Mouse (Mus musculus) intestine, postnatal 0 days (tissue): ENCODE results near the gene Frmd4a. TPM values are rescaled to one million over a fixed set of nuclear protein-coding genes. Genes with fewer than 3 reads are reported as not detected.

ENCODE experiments used
- ATAC-seq: fragments of 200-750 bp; cut with Nextera tagmentation; 2 replicates; pipeline ENCODE4 v1.8.0; 2017; ENCODE audit warnings: mild to moderate bottlenecking, moderate TSS enrichment, moderate library complexity
- H3K27ac ChIP-seq: fragments of 300-500 bp; sonication (generic); 2 replicates; pipeline ENCODE4 v1.5.1; 2014; ENCODE audit warnings: mild to moderate bottlenecking, low read depth, low read length, moderate library complexity
- H3K27me3 ChIP-seq: fragments of 300-500 bp; sonication (generic); replicated peaks from 2 replicates; pipeline ENCODE4 v1.6.1; 2014; ENCODE audit warnings: low read length, mixed read lengths; ENCODE audit not compliant: control insufficient read depth, insufficient read depth
- H3K36me3 ChIP-seq: fragments of 300-500 bp; sonication (generic); 2 replicates; pipeline ENCODE4 v1.6.1; 2014; ENCODE audit warnings: mild to moderate bottlenecking, moderate library complexity; ENCODE audit not compliant: control insufficient read depth, insufficient read depth
- H3K4me1 ChIP-seq: fragments of 300-500 bp; sonication (generic); replicated peaks from 2 replicates; pipeline ENCODE4 v1.6.1; 2014; ENCODE audit warnings: antibody characterized with exemption, low read length, mixed read lengths; ENCODE audit not compliant: control insufficient read depth, insufficient read depth
- H3K4me2 ChIP-seq: fragments of 300-500 bp; sonication (generic); replicated peaks from 2 replicates; pipeline ENCODE4 v1.6.1; 2014; ENCODE audit warnings: low read depth, mild to moderate bottlenecking, moderate library complexity
- H3K4me3 ChIP-seq: fragments of 300-500 bp; sonication (generic); 2 replicates; pipeline ENCODE4 v1.5.1; 2014; ENCODE audit warnings: low read depth, low read length
- H3K9ac ChIP-seq: fragments of 300-500 bp; sonication (generic); 2 replicates; pipeline ENCODE4 v1.6.1; 2014; ENCODE audit warnings: mild to moderate bottlenecking, low read depth, low read length
- H3K9me3 ChIP-seq: fragments of 300-500 bp; sonication (generic); 2 replicates; pipeline ENCODE4 v1.6.1; 2016; ENCODE audit warnings: mixed run types; ENCODE audit not compliant: control insufficient read depth
- CTCF ChIP-seq: sonication (generic); IDR thresholded peaks from 2 replicates; pipeline ENCODE4 v1.5.1; 2016; ENCODE audit warnings: low read depth, mild to moderate bottlenecking, control low read depth, antibody characterized with exemption, moderate library complexity
- WGBS: fragments of 180-500 bp; shearing (Covaris S2); extraction: QIAGEN DNeasy Blood & Tissue Kit; methylation state at CpG from one replicate; pipeline ENCODE4 v1.1.7; 2014; 5-methylcytosine and 5-hydroxymethylcytosine counted together
- polyA plus RNA-seq: library from polyadenylated mRNA; unstranded; fragments of >200 nt; fragmentation: Nextera tagmentation; extraction: Ambion mirVana; gene quantifications from 2 replicates; pipeline ENCODE4 v1.2.1, GENCODE M21; 2015

The Frmd4a gene
- polyA plus RNA-seq, 1 experiment from 2014 or later = 4.5 TPM

- H3K27ac ChIP-seq = no peak overlapping the region
- TF ChIP-seq CTCF = no peak
Observed at GRCm38 (mm10) chr2:4445629-4446400, 428.3 kb downstream of the Frmd4a start.

GRCm38 (mm10) chr2:4449860-4450480 lies 432.5 kb downstream of the Frmd4a start:
- Histone ChIP-seq H3K27me3 (no peaks in the 10 kb centered on the region), H3K4me1 (no peaks in the 10 kb centered on the region), H3K4me3 (no peak overlapping the region), H3K9me3 (no peaks in the 10 kb centered on the region), H3K27ac (no peak overlapping the region), H3K4me2 (no peak overlapping the region), H3K9ac (no peak overlapping the region), H3K36me3 (no peaks in the 10 kb centered on the region)
- no peak for ATAC-seq
- WGBS = 64% methylated on average over 12 of the region's 12 CpGs
- no peak for TF ChIP-seq CTCF

More at GRCm38 (mm10) chr2:4445629-4446400, 428.3 kb downstream of the Frmd4a start:
- no peak overlapping the region for H3K4me3 ChIP-seq
- H3K36me3 ChIP-seq = no peaks in the 10 kb centered on the region
- ATAC-seq = no peak
- no peaks in the 10 kb centered on the region for H3K9me3 ChIP-seq
- H3K4me1 ChIP-seq = no peaks in the 10 kb centered on the region
- no peaks in the 10 kb centered on the region for H3K27me3 ChIP-seq
- H3K9ac ChIP-seq = no peak overlapping the region
- no peak overlapping the region for H3K4me2 ChIP-seq
- 81% methylated on average over 10 of the region's 10 CpGs for WGBS

DNA sequence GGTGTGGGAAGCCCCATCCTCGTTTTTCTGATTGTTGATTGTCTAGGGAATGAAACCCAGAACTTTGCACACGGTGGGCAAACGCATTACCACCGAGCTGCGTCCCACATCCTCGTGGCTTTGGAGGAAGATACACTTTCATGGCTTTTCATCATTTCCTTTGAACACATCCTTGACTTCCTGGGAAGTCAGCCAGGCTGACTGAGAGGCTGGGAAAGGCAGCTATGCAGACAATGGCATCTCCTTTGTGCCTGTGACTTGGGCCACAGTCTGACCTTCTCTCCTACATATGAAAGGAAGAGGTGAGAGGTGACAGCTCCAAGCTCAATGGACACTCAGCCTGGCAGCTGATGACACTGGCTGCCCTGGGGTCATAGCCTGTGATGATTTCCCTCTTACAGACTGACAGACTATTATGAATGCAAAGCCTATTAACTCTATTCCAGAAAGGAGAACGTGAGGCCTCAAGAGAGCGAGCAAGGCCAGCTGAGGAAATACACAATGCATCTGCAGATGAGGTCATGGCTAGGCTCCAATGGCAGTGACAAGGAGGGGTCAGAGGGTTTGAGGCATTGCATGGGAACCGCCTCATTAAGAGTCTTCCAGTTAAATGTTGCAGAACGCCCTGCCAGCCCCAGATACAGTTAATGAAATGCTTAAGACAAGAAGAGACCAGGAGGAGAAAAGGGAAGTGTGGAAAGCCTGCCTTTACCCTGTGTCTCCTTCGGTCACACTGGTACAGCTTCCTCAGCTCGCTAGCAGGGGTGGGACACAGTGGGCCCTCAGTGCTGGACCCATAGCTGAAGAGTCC lies 435.3 kb downstream of the Frmd4a start:
- Histone ChIP-seq H3K9ac (no peak overlapping the region), H3K27me3 (no peaks in the 10 kb centered on the region), H3K36me3 (no peaks in the 10 kb centered on the region), H3K27ac (no peak overlapping the region), H3K9me3 (no peaks in the 10 kb centered on the region), H3K4me3 (no peak overlapping the region), H3K4me2 (no peak overlapping the region), H3K4me1 (no peaks in the 10 kb centered on the region)
- TF ChIP-seq CTCF = no peak
- ATAC-seq = no peak
- 71% methylated on average over 12 of the region's 12 CpGs for WGBS

- 65% methylated on average over 11 of the region's 11 CpGs for WGBS
- H3K9ac ChIP-seq = no peak overlapping the region
- H3K27me3 ChIP-seq = no peaks in the 10 kb centered on the region
- no peak overlapping the region for H3K4me3 ChIP-seq
- ATAC-seq = no peak
- H3K4me1 ChIP-seq = no peaks in the 10 kb centered on the region
- no peak overlapping the region for H3K4me2 ChIP-seq
- no peaks in the 10 kb centered on the region for H3K36me3 ChIP-seq
- TF ChIP-seq CTCF = no peak
- H3K27ac ChIP-seq = no peak overlapping the region
- H3K9me3 ChIP-seq = no peaks in the 10 kb centered on the region
Observed at GRCm38 (mm10) chr2:4455097-4456025, 437.8 kb downstream of the Frmd4a start.

- no peak for TF ChIP-seq CTCF
- no peaks in the 10 kb centered on the region for H3K9me3 ChIP-seq
Observed at GRCm38 (mm10) chr2:4460897-4461296, 443.4 kb downstream of the Frmd4a start.

More at GRCm38 (mm10) chr2:4460897-4461296, 443.4 kb downstream of the Frmd4a start:
- H3K27me3 ChIP-seq = no peaks in the 10 kb centered on the region
- H3K27ac ChIP-seq = no peak overlapping the region
- ATAC-seq = no peak
- no peak overlapping the region for H3K9ac ChIP-seq
- H3K4me2 ChIP-seq = no peak overlapping the region
- H3K36me3 ChIP-seq = no peaks in the 10 kb centered on the region
- H3K4me3 ChIP-seq = no peak overlapping the region
- H3K4me1 ChIP-seq = peaks cover 4% of the 10 kb centered on the region; the same call in 1 of the 2 replicates
- 83% methylated on average over 5 of the region's 5 CpGs for WGBS
